Mouse (Mus musculus): ENCODE results near the gene Gm13290.
A peak's percentile ranks its signal among the peaks of the same experiment; 100 is the strongest.
"Not testable (repeated sequence)": the region's sequence is repeated elsewhere in the genome, so short reads cannot be mapped to it uniquely, and the experiment has no call there.

Gene Gm13290

DNA sequence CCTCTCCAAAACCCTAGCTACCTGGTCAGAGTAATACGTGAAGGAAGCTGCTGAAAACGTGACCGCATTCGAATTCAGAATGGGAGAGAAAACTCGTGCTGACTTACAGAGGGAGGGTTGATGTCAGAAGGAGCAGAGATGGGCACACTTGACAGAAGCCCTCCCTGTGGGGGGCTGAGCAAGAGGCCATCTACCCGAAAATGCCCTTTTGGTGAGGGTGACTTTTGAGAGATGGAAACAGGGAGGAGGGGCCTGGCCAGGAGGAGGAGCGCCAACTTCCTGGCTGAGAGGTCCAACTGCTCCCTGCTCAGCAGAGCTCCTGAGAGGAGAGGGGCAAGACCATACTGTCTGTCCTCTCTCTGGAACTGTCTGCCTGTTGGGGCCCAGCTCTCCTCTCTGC is 8.2 kb downstream of the Gm13290 start, which contains the start of gene Ifnz:
Ifnz (plus strand) TSS at position 301 of the 400 bp plus-strand sequence.
- not testable (repeated sequence) for DNase-seq (ENCODE audit: low spot score in 2 of 2)

DNA sequence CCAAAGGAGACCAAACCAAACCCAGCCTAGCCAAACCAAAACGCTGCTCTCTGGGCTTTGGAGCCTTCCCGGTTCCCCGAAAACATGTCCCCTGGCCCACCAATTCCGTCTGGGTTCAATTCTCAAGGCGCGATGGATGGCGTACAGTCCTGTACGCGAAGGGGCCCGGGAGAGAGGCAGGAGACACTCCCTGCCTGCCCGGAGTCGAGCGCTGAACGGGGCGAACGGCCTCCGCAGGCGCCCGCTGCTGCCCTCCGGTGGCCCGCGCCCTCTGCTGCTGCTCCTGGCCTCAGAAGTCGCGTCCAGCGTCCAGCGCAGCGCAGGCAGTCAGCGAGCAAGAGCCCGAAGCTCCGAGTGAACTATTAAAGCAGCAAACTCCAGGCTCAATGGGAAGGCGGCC is 8.7 kb downstream of the Gm13290 start:
- DNase-seq (ENCODE audit: low spot score in 2 of 2), result not testable (repeated sequence)

DNA sequence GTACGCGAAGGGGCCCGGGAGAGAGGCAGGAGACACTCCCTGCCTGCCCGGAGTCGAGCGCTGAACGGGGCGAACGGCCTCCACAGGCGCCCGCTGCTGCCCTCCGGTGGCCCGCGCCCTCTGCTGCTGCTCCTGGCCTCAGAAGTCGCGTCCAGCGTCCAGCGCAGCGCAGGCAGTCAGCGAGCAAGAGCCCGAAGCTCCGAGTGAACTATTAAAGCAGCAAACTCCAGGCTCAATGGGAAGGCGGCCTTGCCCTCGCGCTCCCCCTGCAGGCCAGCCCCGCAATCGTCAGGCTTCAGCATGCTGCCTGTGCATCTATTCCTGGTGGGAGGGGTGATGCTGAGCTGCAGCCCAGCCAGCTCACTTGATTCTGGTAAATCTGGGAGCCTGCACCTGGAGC is 11.8 kb downstream of the Gm13290 start, which contains the start of gene Gm13276:
Gm13276 (plus strand) TSS at position 301 of the 400 bp plus-strand sequence.
- DNase-seq (ENCODE audit: low spot score in 2 of 2), result not testable (repeated sequence)

DNA sequence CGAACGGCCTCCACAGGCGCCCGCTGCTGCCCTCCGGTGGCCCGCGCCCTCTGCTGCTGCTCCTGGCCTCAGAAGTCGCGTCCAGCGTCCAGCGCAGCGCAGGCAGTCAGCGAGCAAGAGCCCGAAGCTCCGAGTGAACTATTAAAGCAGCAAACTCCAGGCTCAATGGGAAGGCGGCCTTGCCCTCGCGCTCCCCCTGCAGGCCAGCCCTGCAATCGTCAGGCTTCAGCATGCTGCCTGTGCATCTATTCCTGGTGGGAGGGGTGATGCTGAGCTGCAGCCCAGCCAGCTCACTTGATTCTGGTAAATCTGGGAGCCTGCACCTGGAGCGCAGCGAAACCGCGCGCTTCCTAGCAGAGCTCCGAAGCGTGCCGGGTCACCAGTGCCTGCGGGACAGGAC is 14.8 kb downstream of the Gm13290 start, which contains the start of gene Gm13277:
Gm13277 (plus strand) TSS at position 231 of the 400 bp plus-strand sequence.
- peak; percentile 66 to 70 for DNase-seq (ENCODE audit: low spot score in 2 of 2)

DNA sequence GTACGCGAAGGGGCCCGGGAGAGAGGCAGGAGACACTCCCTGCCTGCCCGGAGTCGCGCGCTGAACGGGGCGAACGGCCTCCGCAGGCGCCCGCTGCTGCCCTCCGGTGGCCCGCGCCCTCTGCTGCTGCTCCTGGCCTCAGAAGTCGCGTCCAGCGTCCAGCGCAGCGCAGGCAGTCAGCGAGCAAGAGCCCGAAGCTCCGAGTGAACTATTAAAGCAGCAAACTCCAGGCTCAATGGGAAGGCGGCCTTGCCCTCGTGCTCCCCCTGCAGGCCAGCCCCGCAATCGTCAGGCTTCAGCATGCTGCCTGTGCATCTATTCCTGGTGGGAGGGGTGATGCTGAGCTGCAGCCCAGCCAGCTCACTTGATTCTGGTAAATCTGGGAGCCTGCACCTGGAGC is 17.6 kb downstream of the Gm13290 start, which contains the start of gene Gm13278:
Gm13278 (plus strand) TSS at position 301 of the 400 bp plus-strand sequence.
- not testable (repeated sequence) for DNase-seq (ENCODE audit: low spot score in 2 of 2)

DNA sequence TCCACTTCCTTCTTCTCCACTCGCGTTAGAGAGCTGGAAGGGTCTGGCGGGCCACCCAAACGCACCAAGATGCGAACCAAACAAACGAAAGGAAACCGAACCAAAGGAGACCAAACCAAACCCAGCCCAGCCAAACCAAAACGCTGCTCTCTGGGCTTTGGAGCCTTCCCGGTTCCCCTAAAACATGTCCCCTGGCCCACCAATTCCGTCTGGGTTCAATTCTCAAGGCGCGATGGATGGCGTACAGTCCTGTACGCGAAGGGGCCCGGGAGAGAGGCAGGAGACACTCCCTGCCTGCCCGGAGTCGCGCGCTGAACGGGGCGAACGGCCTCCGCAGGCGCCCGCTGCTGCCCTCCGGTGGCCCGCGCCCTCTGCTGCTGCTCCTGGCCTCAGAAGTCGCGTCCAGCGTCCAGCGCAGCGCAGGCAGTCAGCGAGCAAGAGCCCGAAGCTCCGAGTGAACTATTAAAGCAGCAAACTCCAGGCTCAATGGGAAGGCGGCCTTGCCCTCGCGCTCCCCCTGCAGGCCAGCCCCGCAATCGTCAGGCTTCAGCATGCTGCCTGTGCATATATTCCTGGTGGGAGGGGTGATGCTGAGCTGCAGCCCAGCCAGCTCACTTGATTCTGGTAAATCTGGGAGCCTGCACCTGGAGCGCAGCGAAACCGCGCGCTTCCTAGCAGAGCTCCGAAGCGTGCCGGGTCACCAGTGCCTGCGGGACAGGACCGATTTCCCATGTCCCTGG is 20.5 kb downstream of the Gm13290 start, which contains the start of gene Gm13275:
Gm13275 (plus strand) TSS at position 552 of the 740 bp plus-strand sequence.
- DNase-seq (ENCODE audit: low spot score in 2 of 2), result peak; percentile 55 to 58

DNA sequence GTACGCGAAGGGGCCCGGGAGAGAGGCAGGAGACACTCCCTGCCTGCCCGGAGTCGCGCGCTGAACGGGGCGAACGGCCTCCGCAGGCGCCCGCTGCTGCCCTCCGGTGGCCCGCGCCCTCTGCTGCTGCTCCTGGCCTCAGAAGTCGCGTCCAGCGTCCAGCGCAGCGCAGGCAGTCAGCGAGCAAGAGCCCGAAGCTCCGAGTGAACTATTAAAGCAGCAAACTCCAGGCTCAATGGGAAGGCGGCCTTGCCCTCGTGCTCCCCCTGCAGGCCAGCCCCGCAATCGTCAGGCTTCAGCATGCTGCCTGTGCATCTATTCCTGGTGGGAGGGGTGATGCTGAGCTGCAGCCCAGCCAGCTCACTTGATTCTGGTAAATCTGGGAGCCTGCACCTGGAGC is 23.5 kb downstream of the Gm13290 start, which contains the start of gene Gm13279:
Gm13279 (plus strand) TSS at position 301 of the 400 bp plus-strand sequence.
- not testable (repeated sequence) for DNase-seq (ENCODE audit: low spot score in 2 of 2)

DNA sequence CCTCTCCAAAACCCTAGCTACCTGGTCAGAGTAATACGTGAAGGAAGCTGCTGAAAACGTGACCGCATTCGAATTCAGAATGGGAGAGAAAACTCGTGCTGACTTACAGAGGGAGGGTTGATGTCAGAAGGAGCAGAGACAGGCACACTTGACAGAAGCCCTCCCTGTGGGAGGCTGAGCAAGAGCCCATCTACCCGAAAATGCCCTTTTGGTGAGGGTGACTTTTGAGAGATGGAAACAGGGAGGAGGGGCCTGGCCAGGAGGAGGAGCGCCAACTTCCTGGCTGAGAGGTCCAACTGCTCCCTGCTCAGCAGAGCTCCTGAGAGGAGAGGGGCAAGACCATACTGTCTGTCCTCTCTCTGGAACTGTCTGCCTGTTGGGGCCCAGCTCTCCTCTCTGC is 25.7 kb downstream of the Gm13290 start, which contains the start of gene Gm13285:
Gm13285 (plus strand) TSS at position 301 of the 400 bp plus-strand sequence.
- DNase-seq (ENCODE audit: low spot score in 2 of 2), result not testable (repeated sequence)

DNA sequence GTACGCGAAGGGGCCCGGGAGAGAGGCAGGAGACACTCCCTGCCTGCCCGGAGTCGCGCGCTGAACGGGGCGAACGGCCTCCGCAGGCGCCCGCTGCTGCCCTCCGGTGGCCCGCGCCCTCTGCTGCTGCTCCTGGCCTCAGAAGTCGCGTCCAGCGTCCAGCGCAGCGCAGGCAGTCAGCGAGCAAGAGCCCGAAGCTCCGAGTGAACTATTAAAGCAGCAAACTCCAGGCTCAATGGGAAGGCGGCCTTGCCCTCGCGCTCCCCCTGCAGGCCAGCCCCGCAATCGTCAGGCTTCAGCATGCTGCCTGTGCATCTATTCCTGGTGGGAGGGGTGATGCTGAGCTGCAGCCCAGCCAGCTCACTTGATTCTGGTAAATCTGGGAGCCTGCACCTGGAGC is 29.3 kb downstream of the Gm13290 start, which contains the start of gene Gm13287:
Gm13287 (plus strand) TSS at position 301 of the 400 bp plus-strand sequence.
- not testable (repeated sequence) for DNase-seq (ENCODE audit: low spot score in 2 of 2)

DNA sequence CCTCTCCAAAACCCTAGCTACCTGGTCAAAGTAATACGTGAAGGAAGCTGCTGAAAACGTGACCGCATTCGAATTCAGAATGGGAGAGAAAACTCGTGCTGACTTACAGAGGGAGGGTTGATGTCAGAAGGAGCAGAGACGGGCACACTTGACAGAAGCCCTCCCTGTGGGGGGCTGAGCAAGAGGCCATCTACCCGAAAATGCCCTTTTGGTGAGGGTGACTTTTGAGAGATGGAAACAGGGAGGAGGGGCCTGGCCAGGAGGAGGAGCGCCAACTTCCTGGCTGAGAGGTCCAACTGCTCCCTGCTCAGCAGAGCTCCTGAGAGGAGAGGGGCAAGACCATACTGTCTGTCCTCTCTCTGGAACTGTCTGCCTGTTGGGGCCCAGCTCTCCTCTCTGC is 31.6 kb downstream of the Gm13290 start, which contains the start of gene Gm13288:
Gm13288 (plus strand) TSS at position 301 of the 400 bp plus-strand sequence.
- not testable (repeated sequence) for DNase-seq (ENCODE audit: low spot score in 2 of 2)

DNA sequence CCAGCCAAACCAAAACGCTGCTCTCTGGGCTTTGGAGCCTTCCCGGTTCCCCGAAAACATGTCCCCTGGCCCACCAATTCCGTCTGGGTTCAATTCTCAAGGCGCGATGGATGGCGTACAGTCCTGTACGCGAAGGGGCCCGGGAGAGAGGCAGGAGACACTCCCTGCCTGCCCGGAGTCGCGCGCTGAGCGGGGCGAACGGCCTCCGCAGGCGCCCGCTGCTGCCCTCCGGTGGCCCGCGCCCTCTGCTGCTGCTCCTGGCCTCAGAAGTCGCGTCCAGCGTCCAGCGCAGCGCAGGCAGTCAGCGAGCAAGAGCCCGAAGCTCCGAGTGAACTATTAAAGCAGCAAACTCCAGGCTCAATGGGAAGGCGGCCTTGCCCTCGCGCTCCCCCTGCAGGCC is 32.1 kb downstream of the Gm13290 start:
- peak in 1 of 2 experiments; percentile 9 for DNase-seq (ENCODE audit: low spot score in 2 of 2)

DNA sequence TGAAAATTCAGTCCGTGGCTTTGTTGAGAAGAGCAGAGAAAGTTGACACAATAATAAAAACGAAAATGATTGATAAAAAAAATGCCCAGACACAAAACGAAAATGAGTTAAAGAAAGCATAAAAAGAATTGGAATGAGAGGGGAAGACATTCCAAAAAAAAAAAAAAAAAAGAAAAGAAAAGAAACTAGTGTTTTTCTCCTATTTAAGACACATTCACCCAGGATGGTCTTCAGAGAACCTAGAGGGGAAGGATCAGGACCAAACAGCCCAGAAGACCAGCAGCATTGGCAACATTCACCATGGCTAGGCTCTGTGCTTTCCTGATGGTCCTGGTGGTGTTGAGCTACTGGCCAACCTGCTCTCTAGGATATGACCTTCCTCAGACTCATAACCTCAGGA is 42.3 kb downstream of the Gm13290 start, which contains the start of gene Ifna7:
Ifna7 (plus strand) TSS at position 301 of the 400 bp plus-strand sequence.
- no peak for DNase-seq (ENCODE audit: low spot score in 2 of 2)

DNA sequence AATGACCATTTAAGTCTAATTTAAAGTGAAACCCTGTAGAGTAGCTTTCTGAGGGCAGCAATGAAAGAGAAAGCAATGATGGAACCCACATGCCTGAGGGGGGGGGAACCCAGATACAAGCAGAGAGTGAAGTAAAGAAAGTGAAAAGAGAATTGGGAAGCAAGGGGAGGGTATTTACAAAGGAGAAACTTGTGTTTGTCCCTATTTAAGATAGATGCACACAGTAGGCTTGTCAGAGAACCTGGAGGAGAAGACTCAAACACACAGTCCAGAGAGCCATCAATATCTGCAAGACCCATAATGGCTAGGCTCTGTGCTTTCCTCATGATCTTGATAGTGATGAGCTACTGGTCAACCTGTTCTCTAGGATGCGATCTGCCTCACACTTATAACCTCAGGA is 46.0 kb downstream of the Gm13290 start, which contains the start of gene Ifna11:
Ifna11 (plus strand) TSS at position 301 of the 400 bp plus-strand sequence.
- DNase-seq (ENCODE audit: low spot score in 2 of 2), result no peak

DNA sequence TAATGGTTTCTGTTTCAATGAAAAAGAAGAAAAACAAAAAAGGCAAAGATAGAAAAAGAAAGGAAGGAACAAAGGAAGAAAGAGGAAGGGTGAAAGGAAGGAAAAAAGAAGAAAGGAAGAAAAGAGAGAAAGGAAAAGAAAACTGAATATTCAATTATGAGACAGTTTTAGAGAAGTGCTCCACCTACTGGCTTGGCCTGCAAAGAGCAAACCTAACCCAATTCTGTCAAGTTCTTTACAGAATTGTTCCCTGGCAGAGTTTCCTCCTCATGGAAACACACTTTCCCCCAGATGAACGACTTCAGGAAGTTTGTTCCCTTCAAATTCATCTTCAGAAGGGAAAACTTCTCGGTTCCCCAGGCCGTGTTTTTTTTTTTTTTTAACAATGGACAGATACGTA is 49.4 kb downstream of the Gm13290 start:
- DNase-seq (ENCODE audit: low spot score in 2 of 2), result no peak
